Mouse (Mus musculus): ENCODE measurements around the gene Hcar2.

- TF ChIP-seq CTCF (IDR thresholded peaks at IDR 0.05; ENCODE audit: borderline replicate concordance, extremely low read depth, insufficient read depth, insufficient read length) (no peak), POLR2A (IDR thresholded peaks at IDR 0.05; ENCODE audit: borderline replicate concordance, extremely low read depth, insufficient read depth, insufficient read length, poor library complexity, severe bottlenecking) (no peak)
Observed at GRCm38 (mm10) chr5:123865365-123865764, at the start of gene Hcar2.
